Mouse (Mus musculus): ENCODE measurements at regions not wholly inside any gene's neighbourhood (a gene's known extent, or its start where the extent isn't known, plus 50 kb on each side); places are given as distances from the start of the nearest gene placed in this dataset.

GRCm38 (mm10) chr1:90289732-90290215 lies 86.0 kb downstream of the Ackr3 start:
- no peak for TF ChIP-seq CTCF (IDR thresholded peaks at IDR 0.05; ENCODE audit: extremely low read depth, insufficient read depth, insufficient read length, insufficient replicate concordance)
- TF ChIP-seq POLR2A (IDR thresholded peaks at IDR 0.05; ENCODE audit: low read depth, low read length): no peak
